Mouse (Mus musculus): ENCODE results near the gene Havcr2. TPM values are rescaled to one million over a fixed set of nuclear protein-coding genes. Genes with fewer than 3 reads are reported as not detected.

The Havcr2 gene
- polyA plus RNA-seq, 1 experiment from 2014 or later: 0.27 TPM

GRCm38 (mm10) chr11:46447644-46448484, 6.9 kb upstream of the Havcr2 start:
- H3K4me3 ChIP-seq (ENCODE audit: low read depth, low read length): no peak overlapping the region
- H3K36me3 ChIP-seq (ENCODE audit: control insufficient read depth, insufficient read depth, low read length): no peaks in the 10 kb centered on the region
- H3K27ac ChIP-seq (ENCODE audit: low read depth, low read length): no peak overlapping the region
- H3K9me3 ChIP-seq (ENCODE audit: control insufficient read depth, low read length): no peaks in the 10 kb centered on the region
- H3K9ac ChIP-seq (ENCODE audit: low read length): no peak overlapping the region
- ATAC-seq (ENCODE audit: insufficient read depth, low FRiP score, low TSS enrichment) (no peak), DNase-seq (ENCODE audit: low spot score) (no peak)
- H3K4me2 ChIP-seq (ENCODE audit: low read depth): no peak overlapping the region
- H3K27me3 ChIP-seq (ENCODE audit: control insufficient read depth, insufficient read depth, low read length): no peaks in the 10 kb centered on the region
- no peaks in the 10 kb centered on the region for H3K4me1 ChIP-seq (ENCODE audit: control insufficient read depth, insufficient read depth, low read length)
- WGBS: 81% methylated on average over 13 of the region's 13 CpGs

GRCm38 (mm10) chr11:46449461-46450080, 5.2 kb upstream of the Havcr2 start:
- no peak overlapping the region for H3K4me3 ChIP-seq (ENCODE audit: low read depth, low read length)
- H3K36me3 ChIP-seq (ENCODE audit: control insufficient read depth, insufficient read depth, low read length): no peaks in the 10 kb centered on the region
- WGBS: 88% methylated on average over 11 of the region's 11 CpGs
- no peak overlapping the region for H3K4me2 ChIP-seq (ENCODE audit: low read depth)
- ATAC-seq (ENCODE audit: insufficient read depth, low FRiP score, low TSS enrichment) (no peak), DNase-seq (ENCODE audit: low spot score) (no peak)
- no peaks in the 10 kb centered on the region for H3K4me1 ChIP-seq (ENCODE audit: control insufficient read depth, insufficient read depth, low read length)
- H3K9me3 ChIP-seq (ENCODE audit: control insufficient read depth, low read length): no peaks in the 10 kb centered on the region
- H3K27me3 ChIP-seq (ENCODE audit: control insufficient read depth, insufficient read depth, low read length): no peaks in the 10 kb centered on the region
- no peak overlapping the region for H3K9ac ChIP-seq (ENCODE audit: low read length)
- H3K27ac ChIP-seq (ENCODE audit: low read depth, low read length): no peak overlapping the region

DNA sequence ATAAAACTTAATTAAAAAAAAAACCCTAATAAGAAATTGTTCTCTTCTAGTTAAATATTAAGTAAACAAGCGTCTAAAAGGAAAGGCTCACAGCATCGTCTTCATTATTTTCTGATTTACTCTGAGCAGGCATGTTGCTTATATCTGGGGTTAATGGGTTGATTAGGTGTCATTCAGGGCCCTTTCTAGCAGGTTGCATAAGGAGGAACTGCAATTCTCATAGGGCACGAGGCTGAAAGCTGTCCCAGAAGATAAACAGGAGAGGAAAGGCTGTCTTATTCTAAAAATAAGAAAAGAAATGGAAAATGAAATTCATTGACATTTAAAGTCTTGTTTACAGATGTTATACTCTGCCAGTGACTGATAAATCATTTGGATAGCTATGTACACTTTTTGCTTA, 5.2 kb downstream of the Havcr2 start:
- DNase-seq (ENCODE audit: low spot score): no peak
- Histone ChIP-seq H3K4me1 (ENCODE audit: control insufficient read depth, insufficient read depth, low read length) (no peaks in the 10 kb centered on the region), H3K9me3 (ENCODE audit: control insufficient read depth, low read length) (no peaks in the 10 kb centered on the region), H3K27me3 (ENCODE audit: control insufficient read depth, insufficient read depth, low read length) (no peaks in the 10 kb centered on the region), H3K9ac (ENCODE audit: low read length) (no peak overlapping the region), H3K36me3 (ENCODE audit: control insufficient read depth, insufficient read depth, low read length) (no peaks in the 10 kb centered on the region), H3K27ac (ENCODE audit: low read depth, low read length) (no peak overlapping the region), H3K4me3 (ENCODE audit: low read depth, low read length) (no peak overlapping the region), H3K4me2 (ENCODE audit: low read depth) (no peak overlapping the region)
- ATAC-seq (ENCODE audit: insufficient read depth, low FRiP score, low TSS enrichment): no peak
- 83% methylated on average over 3 of the region's 3 CpGs for WGBS

DNA sequence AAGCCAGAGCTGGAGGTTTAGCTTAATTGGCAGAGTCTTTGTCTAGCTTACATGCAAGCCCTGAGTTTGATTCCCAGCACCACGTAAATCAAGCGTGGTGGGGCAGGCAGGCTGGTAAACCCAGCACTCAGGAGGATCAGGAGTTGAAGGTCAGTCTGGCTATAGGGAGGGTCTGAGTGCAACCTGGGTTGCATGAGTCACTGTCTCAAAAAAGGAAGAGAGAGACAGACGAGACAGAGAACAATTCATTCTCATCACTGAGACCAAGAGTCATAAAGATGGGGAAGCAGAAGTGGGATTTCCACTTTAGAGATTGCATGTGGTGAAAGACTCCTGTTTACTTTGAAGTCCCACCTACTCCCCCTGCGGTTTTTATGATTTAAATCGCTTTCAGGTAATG, 6.6 kb downstream of the Havcr2 start:
- ATAC-seq (ENCODE audit: insufficient read depth, low FRiP score, low TSS enrichment) (no peak), DNase-seq (ENCODE audit: low spot score) (no peak)
- no peaks in the 10 kb centered on the region for H3K27me3 ChIP-seq (ENCODE audit: control insufficient read depth, insufficient read depth, low read length)
- H3K4me2 ChIP-seq (ENCODE audit: low read depth): no peak overlapping the region
- H3K9me3 ChIP-seq (ENCODE audit: control insufficient read depth, low read length): no peaks in the 10 kb centered on the region
- 79% methylated on average over 5 of the region's 5 CpGs for WGBS
- no peaks in the 10 kb centered on the region for H3K36me3 ChIP-seq (ENCODE audit: control insufficient read depth, insufficient read depth, low read length)
- H3K4me3 ChIP-seq (ENCODE audit: low read depth, low read length): no peak overlapping the region
- no peaks in the 10 kb centered on the region for H3K4me1 ChIP-seq (ENCODE audit: control insufficient read depth, insufficient read depth, low read length)
- no peak overlapping the region for H3K9ac ChIP-seq (ENCODE audit: low read length)
- no peak overlapping the region for H3K27ac ChIP-seq (ENCODE audit: low read depth, low read length)

GRCm38 (mm10) chr11:46461931-46462330, 7.2 kb downstream of the Havcr2 start:
- no peak overlapping the region for H3K4me3 ChIP-seq (ENCODE audit: low read depth, low read length)
- H3K4me1 ChIP-seq (ENCODE audit: control insufficient read depth, insufficient read depth, low read length): no peaks in the 10 kb centered on the region
- WGBS: 79% methylated on average over 5 of the region's 5 CpGs
- H3K27me3 ChIP-seq (ENCODE audit: control insufficient read depth, insufficient read depth, low read length): no peaks in the 10 kb centered on the region
- H3K9me3 ChIP-seq (ENCODE audit: control insufficient read depth, low read length): no peaks in the 10 kb centered on the region
- H3K27ac ChIP-seq (ENCODE audit: low read depth, low read length): no peak overlapping the region
- no peak overlapping the region for H3K4me2 ChIP-seq (ENCODE audit: low read depth)
- no peaks in the 10 kb centered on the region for H3K36me3 ChIP-seq (ENCODE audit: control insufficient read depth, insufficient read depth, low read length)
- DNase-seq (ENCODE audit: low spot score) (no peak), ATAC-seq (ENCODE audit: insufficient read depth, low FRiP score, low TSS enrichment) (no peak)
- H3K9ac ChIP-seq (ENCODE audit: low read length): no peak overlapping the region

GRCm38 (mm10) chr11:46466878-46467277, 12.1 kb downstream of the Havcr2 start:
- no peak overlapping the region for H3K27ac ChIP-seq (ENCODE audit: low read depth, low read length)
- H3K4me1 ChIP-seq (ENCODE audit: control insufficient read depth, insufficient read depth, low read length): no peaks in the 10 kb centered on the region
- ATAC-seq (ENCODE audit: insufficient read depth, low FRiP score, low TSS enrichment): no peak
- H3K9ac ChIP-seq (ENCODE audit: low read length): no peak overlapping the region
- H3K4me3 ChIP-seq (ENCODE audit: low read depth, low read length): no peak overlapping the region
- WGBS: 95% methylated on average over 2 of the region's 2 CpGs
- H3K36me3 ChIP-seq (ENCODE audit: control insufficient read depth, insufficient read depth, low read length): no peaks in the 10 kb centered on the region
- H3K4me2 ChIP-seq (ENCODE audit: low read depth): no peak overlapping the region
- no peaks in the 10 kb centered on the region for H3K9me3 ChIP-seq (ENCODE audit: control insufficient read depth, low read length)
- H3K27me3 ChIP-seq (ENCODE audit: control insufficient read depth, insufficient read depth, low read length): no peaks in the 10 kb centered on the region
- DNase-seq (ENCODE audit: low spot score): no peak

GRCm38 (mm10) chr11:46474220-46474619, 19.5 kb downstream of the Havcr2 start:
- Histone ChIP-seq H3K9me3 (ENCODE audit: control insufficient read depth, low read length) (no peaks in the 10 kb centered on the region), H3K36me3 (ENCODE audit: control insufficient read depth, insufficient read depth, low read length) (no peaks in the 10 kb centered on the region), H3K4me2 (ENCODE audit: low read depth) (no peak overlapping the region), H3K9ac (ENCODE audit: low read length) (no peak overlapping the region), H3K4me3 (ENCODE audit: low read depth, low read length) (no peak overlapping the region), H3K4me1 (ENCODE audit: control insufficient read depth, insufficient read depth, low read length) (no peaks in the 10 kb centered on the region), H3K27ac (ENCODE audit: low read depth, low read length) (no peak overlapping the region), H3K27me3 (ENCODE audit: control insufficient read depth, insufficient read depth, low read length) (no peaks in the 10 kb centered on the region)
- 86% methylated on average over 4 of the region's 4 CpGs for WGBS
- ATAC-seq (ENCODE audit: insufficient read depth, low FRiP score, low TSS enrichment): no peak
- no peak for DNase-seq (ENCODE audit: low spot score)

DNA sequence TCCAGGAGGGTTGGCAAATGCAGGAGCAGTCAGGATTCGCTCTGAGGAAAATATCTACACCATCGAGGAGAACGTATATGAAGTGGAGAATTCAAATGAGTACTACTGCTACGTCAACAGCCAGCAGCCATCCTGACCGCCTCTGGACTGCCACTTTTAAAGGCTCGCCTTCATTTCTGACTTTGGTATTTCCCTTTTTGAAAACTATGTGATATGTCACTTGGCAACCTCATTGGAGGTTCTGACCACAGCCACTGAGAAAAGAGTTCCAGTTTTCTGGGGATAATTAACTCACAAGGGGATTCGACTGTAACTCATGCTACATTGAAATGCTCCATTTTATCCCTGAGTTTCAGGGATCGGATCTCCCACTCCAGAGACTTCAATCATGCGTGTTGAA, 24.6 kb downstream of the Havcr2 start:
- no peak overlapping the region for H3K4me2 ChIP-seq (ENCODE audit: low read depth)
- H3K27me3 ChIP-seq (ENCODE audit: control insufficient read depth, insufficient read depth, low read length): no peaks in the 10 kb centered on the region
- ATAC-seq (ENCODE audit: insufficient read depth, low FRiP score, low TSS enrichment) (no peak), DNase-seq (ENCODE audit: low spot score) (no peak)
- H3K4me3 ChIP-seq (ENCODE audit: low read depth, low read length): no peak overlapping the region
- no peaks in the 10 kb centered on the region for H3K36me3 ChIP-seq (ENCODE audit: control insufficient read depth, insufficient read depth, low read length)
- no peak overlapping the region for H3K27ac ChIP-seq (ENCODE audit: low read depth, low read length)
- H3K4me1 ChIP-seq (ENCODE audit: control insufficient read depth, insufficient read depth, low read length): no peaks in the 10 kb centered on the region
- 89% methylated on average over 9 of the region's 9 CpGs for WGBS
- H3K9ac ChIP-seq (ENCODE audit: low read length): no peak overlapping the region
- no peaks in the 10 kb centered on the region for H3K9me3 ChIP-seq (ENCODE audit: control insufficient read depth, low read length)

DNA sequence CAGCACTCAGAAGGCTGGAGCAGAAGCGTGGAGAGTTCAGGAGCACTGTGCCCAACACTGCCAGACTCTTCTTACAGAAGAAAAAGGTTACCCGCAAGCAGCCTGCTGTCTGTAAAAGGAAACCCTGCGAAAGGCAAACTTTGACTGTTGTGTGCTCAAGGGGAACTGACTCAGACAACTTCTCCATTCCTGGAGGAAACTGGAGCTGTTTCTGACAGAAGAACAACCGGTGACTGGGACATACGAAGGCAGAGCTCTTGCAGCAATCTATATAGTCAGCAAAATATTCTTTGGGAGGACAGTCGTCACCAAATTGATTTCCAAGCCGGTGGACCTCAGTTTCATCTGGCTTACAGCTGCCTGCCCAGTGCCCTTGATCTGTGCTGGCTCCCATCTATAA, 25.8 kb downstream of the Havcr2 start:
- no peaks in the 10 kb centered on the region for H3K36me3 ChIP-seq (ENCODE audit: control insufficient read depth, insufficient read depth, low read length)
- no peaks in the 10 kb centered on the region for H3K4me1 ChIP-seq (ENCODE audit: control insufficient read depth, insufficient read depth, low read length)
- ATAC-seq (ENCODE audit: insufficient read depth, low FRiP score, low TSS enrichment): no peak
- H3K9me3 ChIP-seq (ENCODE audit: control insufficient read depth, low read length): no peaks in the 10 kb centered on the region
- H3K27ac ChIP-seq (ENCODE audit: low read depth, low read length): no peak overlapping the region
- 83% methylated on average over 7 of the region's 7 CpGs for WGBS
- no peak overlapping the region for H3K4me3 ChIP-seq (ENCODE audit: low read depth, low read length)
- DNase-seq (ENCODE audit: low spot score): no peak
- no peak overlapping the region for H3K4me2 ChIP-seq (ENCODE audit: low read depth)
- no peak overlapping the region for H3K9ac ChIP-seq (ENCODE audit: low read length)
- no peaks in the 10 kb centered on the region for H3K27me3 ChIP-seq (ENCODE audit: control insufficient read depth, insufficient read depth, low read length)
